ENCODE assay signal across 27 mouse cellular contexts in genomic region chr7:43448246-43448645, GRCm38 (mm10). TPM values are rescaled to one million over a fixed set of nuclear protein-coding genes. Genes with fewer than 3 reads are reported as not detected.
DNase-seq lines count a peak whose midpoint lies in the region; ATAC-seq lines count a peak whose summit lies in the region.
"Had no signal": no experiment of that assay in that cellular context is flagged by ENCODE, and none has a peak within 500 bp of the region (broad histone marks: within the 10 kb centered on the region; RNA-seq: fewer than 3 reads in every experiment).

No protein-coding gene starts in this region.

- ATAC-seq in heart, embryonic 13.5 days (ENCODE audit: extremely low read depth, insufficient number of reproducible peaks, low FRiP score, low TSS enrichment) = no peak
- ATAC-seq in kidney, embryonic 16.5 days (ENCODE audit: low FRiP score, low TSS enrichment) = no peak
- ATAC-seq in megakaryocyte, adult 5-6 weeks (ENCODE audit: poor library complexity, severe bottlenecking) = no peak
- ATAC-seq: intestine, embryonic 15.5 days had no signal

- peaks cover 37% of the 10 kb centered on the region for H3K36me3 ChIP-seq in heart, embryonic 13.5 days
- H3K36me3 ChIP-seq in kidney, embryonic 16.5 days (ENCODE audit: insufficient read depth, low read length) = peaks cover 19% of the 10 kb centered on the region
- H3K36me3 ChIP-seq in megakaryocyte, embryonic 14.5 days (replicated peaks; ENCODE audit: low read length) = peaks cover 73% of the 10 kb centered on the region

- intact Hi-C loops in heart, postnatal 36 days (cut with DNase I) = no loop called here

- no peak overlapping the region for H3K4me2 ChIP-seq in heart, embryonic 13.5 days
- H3K4me2 ChIP-seq in kidney, embryonic 16.5 days (replicated peaks; ENCODE audit: low read depth, low read length) = no peak overlapping the region
- H3K4me2 ChIP-seq: hindbrain, embryonic 15.5 days; intestine, embryonic 15.5 days; neural tube, embryonic 13.5 days had no signal

- no peak overlapping the region for H3K4me3 ChIP-seq in heart, embryonic 13.5 days
- no peak overlapping the region for H3K4me3 ChIP-seq in kidney, embryonic 16.5 days (ENCODE audit: low read length)
- peak overlapping the region; percentile 59 for H3K4me3 ChIP-seq in megakaryocyte, embryonic 14.5 days (replicated peaks)
- H3K4me3 ChIP-seq: forebrain, embryonic 10.5 days; hindbrain, embryonic 15.5 days; intestine, embryonic 15.5 days; layer of hippocampus, adult 2 months; neural tube, embryonic 13.5 days had no signal

- no peaks in the 10 kb centered on the region for H3K9me3 ChIP-seq in heart, embryonic 13.5 days
- H3K9me3 ChIP-seq in kidney, embryonic 16.5 days (ENCODE audit: low read length) = no peaks in the 10 kb centered on the region
- no peaks in the 10 kb centered on the region for H3K9me3 ChIP-seq in megakaryocyte, embryonic 14.5 days
- H3K9me3 ChIP-seq: forebrain, embryonic 10.5 days; hindbrain, embryonic 15.5 days; intestine, embryonic 15.5 days; neural tube, embryonic 13.5 days had no signal

- H3K27ac ChIP-seq in heart, embryonic 13.5 days (replicated peaks) = peak overlapping the region; percentile 75; the same call in 1 of the 2 replicates
- no peak overlapping the region for H3K27ac ChIP-seq in kidney, embryonic 16.5 days (ENCODE audit: low read length)
- H3K27ac ChIP-seq: forebrain, embryonic 10.5 days; hindbrain, embryonic 15.5 days; intestine, embryonic 15.5 days; layer of hippocampus, adult 2 months; neural tube, embryonic 13.5 days had no signal

- DNase-seq in heart, postnatal 36 days = no peak
- peak; percentile 45 for DNase-seq in kidney, adult 18-20 months
- DNase-seq in cerebellum, adult 11 months = no peak
- no peak for DNase-seq in thymus, postnatal 25 days
- DNase-seq: B cell, adult 2 months; cerebellum, adult 8-10 months; layer of hippocampus, postnatal 36 days; midbrain, embryonic 14.5 days; right cerebral cortex, adult 18-20 months; thymus, postnatal 14 days had no signal

- no peaks in the 10 kb centered on the region for H3K27me3 ChIP-seq in heart, embryonic 13.5 days (replicated peaks)
- H3K27me3 ChIP-seq in kidney, embryonic 16.5 days (ENCODE audit: insufficient read depth, low read length) = no peaks in the 10 kb centered on the region
- no peaks in the 10 kb centered on the region for H3K27me3 ChIP-seq in megakaryocyte, embryonic 14.5 days (replicated peaks)
- H3K27me3 ChIP-seq: hindbrain, embryonic 15.5 days; intestine, embryonic 15.5 days; neural tube, embryonic 13.5 days had no signal

- H3K9ac ChIP-seq in heart, embryonic 13.5 days = 0 out of 2 replicates have a peak overlapping the region, but pooled peaks have one; percentile 44
- no peak overlapping the region for H3K9ac ChIP-seq in kidney, embryonic 16.5 days (replicated peaks; ENCODE audit: low read length)
- H3K9ac ChIP-seq: hindbrain, embryonic 15.5 days; intestine, embryonic 15.5 days; neural tube, embryonic 13.5 days had no signal

- peaks cover 56% of the 10 kb centered on the region for H3K4me1 ChIP-seq in heart, embryonic 13.5 days
- peaks cover 11% of the 10 kb centered on the region for H3K4me1 ChIP-seq in kidney, embryonic 16.5 days (ENCODE audit: insufficient read depth, low read length)
- H3K4me1 ChIP-seq in megakaryocyte, embryonic 14.5 days = peaks cover 90% of the 10 kb centered on the region

- 83% methylated on average over 3 of the region's 3 CpGs for WGBS in heart, embryonic 13.5 days
- WGBS in kidney, embryonic 16.5 days = 87% methylated on average over 3 of the region's 3 CpGs

RNA-seq across cellular contexts. Expression of gene Gm45233, which starts 4.3 kb away (rescaled TPM):
- 0.32 and 0.33 TPM in 2 replicates for polyA plus RNA-seq in heart, embryonic 13.5 days (2015; fragmentation: Nextera tagmentation; extraction: Ambion mirVana)
- total RNA-seq in heart, postnatal 36 days (2021) = under 1 TPM in 1 of 2 experiments, not detected in 1; 0.70 TPM
- 1.2 TPM in 1 of 2 replicates, not detected in the other for polyA plus RNA-seq in kidney, embryonic 16.5 days (2015; fragmentation: Nextera tagmentation; extraction: Ambion mirVana)
- 0.75 TPM in 1 of 2 replicates, not detected in the other for polyA plus RNA-seq in megakaryocyte, embryonic 14.5 days (2012; ENCODE audit: insufficient read depth, low replicate concordance)
- not detected in 2 replicates for total RNA-seq in megakaryocyte, adult 5-6 weeks (2015)
- total RNA-seq in megakaryocyte, adult 5-6 weeks (2017) = 1.8 and 3.1 TPM in 2 replicates
- total RNA-seq: granulocyte monocyte progenitor cell, adult 5-6 weeks had no signal
- polyA plus RNA-seq: midbrain, embryonic 14.5 days had no signal

RNA-seq across cellular contexts. Expression of gene Etfb, which starts 4.4 kb away (rescaled TPM):
- 513 and 605 TPM in 2 replicates for polyA plus RNA-seq in heart, embryonic 13.5 days (2015; fragmentation: Nextera tagmentation; extraction: Ambion mirVana)
- total RNA-seq in heart, postnatal 36 days (2021) = 1,000 to 10,000 TPM; 1,276 to 1,377 TPM
- polyA plus RNA-seq in kidney, embryonic 16.5 days (2015; fragmentation: Nextera tagmentation; extraction: Ambion mirVana) = 383 and 436 TPM in 2 replicates
- polyA plus RNA-seq in megakaryocyte, embryonic 14.5 days (2012; ENCODE audit: insufficient read depth, low replicate concordance) = 68.1 and 368 TPM in 2 replicates
- total RNA-seq in megakaryocyte, adult 5-6 weeks (2015) = 128 and 130 TPM in 2 replicates
- 201 and 203 TPM in 2 replicates for total RNA-seq in megakaryocyte, adult 5-6 weeks (2017)

RNA-seq across cellular contexts. Expression of gene Cldnd2, which starts 7.7 kb away (rescaled TPM):
- polyA plus RNA-seq in heart, embryonic 13.5 days (2015; fragmentation: Nextera tagmentation; extraction: Ambion mirVana) = not detected in 2 replicates
- not detected for total RNA-seq in heart, postnatal 36 days (2021)
- polyA plus RNA-seq in kidney, embryonic 16.5 days (2015; fragmentation: Nextera tagmentation; extraction: Ambion mirVana) = not detected in 2 replicates
- polyA plus RNA-seq in megakaryocyte, embryonic 14.5 days (2012; ENCODE audit: insufficient read depth, low replicate concordance) = not detected in 2 replicates
- not detected in 2 replicates for total RNA-seq in megakaryocyte, adult 5-6 weeks (2015)
- total RNA-seq in megakaryocyte, adult 5-6 weeks (2017) = not detected in 2 replicates
- total RNA-seq: adrenal gland, postnatal 4 days; gastrocnemius, adult 8-10 months; layer of hippocampus, adult 2 months; layer of hippocampus, postnatal 36 days; left cerebral cortex, postnatal 25 days had no signal
- polyA plus RNA-seq: forebrain, embryonic 10.5 days; hindbrain, embryonic 15.5 days; limb, embryonic 14.5 days; liver, embryonic 16.5 days; midbrain, embryonic 14.5 days; neural tube, embryonic 13.5 days; small intestine, adult 2 months had no signal

RNA-seq across cellular contexts. Expression of gene Nkg7, which starts 11.4 kb away (rescaled TPM):
- 0.85 and 1.4 TPM in 2 replicates for polyA plus RNA-seq in heart, embryonic 13.5 days (2015; fragmentation: Nextera tagmentation; extraction: Ambion mirVana)
- total RNA-seq in heart, postnatal 36 days (2021) = not detected
- 0.92 TPM in 1 of 2 replicates, not detected in the other for polyA plus RNA-seq in kidney, embryonic 16.5 days (2015; fragmentation: Nextera tagmentation; extraction: Ambion mirVana)
- polyA plus RNA-seq in megakaryocyte, embryonic 14.5 days (2012; ENCODE audit: insufficient read depth, low replicate concordance) = 2.9 and 10.0 TPM in 2 replicates
- total RNA-seq in megakaryocyte, adult 5-6 weeks (2015) = 41.6 and 53.1 TPM in 2 replicates
- total RNA-seq in megakaryocyte, adult 5-6 weeks (2017) = 13.1 and 23.4 TPM in 2 replicates
- total RNA-seq: gastrocnemius, adult 8-10 months; layer of hippocampus, adult 2 months; layer of hippocampus, postnatal 36 days; left cerebral cortex, postnatal 25 days had no signal
- polyA plus RNA-seq: forebrain, embryonic 10.5 days; hindbrain, embryonic 15.5 days; midbrain, embryonic 14.5 days; neural tube, embryonic 13.5 days; testis, adult 2 months had no signal

RNA-seq across cellular contexts. Expression of gene Vsig10l, which starts 14.7 kb away (rescaled TPM):
- polyA plus RNA-seq in heart, embryonic 13.5 days (2015; fragmentation: Nextera tagmentation; extraction: Ambion mirVana) = 2.2 and 2.8 TPM in 2 replicates
- total RNA-seq in heart, postnatal 36 days (2021) = 1 to 10 TPM; 2.0 to 2.5 TPM
- 4.6 and 5.5 TPM in 2 replicates for polyA plus RNA-seq in kidney, embryonic 16.5 days (2015; fragmentation: Nextera tagmentation; extraction: Ambion mirVana)
- 3.3 and 9.4 TPM in 2 replicates for polyA plus RNA-seq in megakaryocyte, embryonic 14.5 days (2012; ENCODE audit: insufficient read depth, low replicate concordance)
- 2.9 and 3.1 TPM in 2 replicates for total RNA-seq in megakaryocyte, adult 5-6 weeks (2015)
- total RNA-seq in megakaryocyte, adult 5-6 weeks (2017) = 2.7 and 4.5 TPM in 2 replicates
